Mouse (Mus musculus): Measurements from ENCODE around the gene Cotl1.

GRCm38 (mm10) chr8:119795651-119796050 lies 44.7 kb downstream of the Cotl1 start:
- no peak for TF ChIP-seq CTCF (IDR thresholded peaks at IDR 0.05; ENCODE audit: low read depth, low read length)
- TF ChIP-seq POLR2A (IDR thresholded peaks at IDR 0.05; ENCODE audit: extremely low read depth, insufficient read depth, low read length) = no peak
